Mouse (Mus musculus): ENCODE measurements at regions not wholly inside any gene's neighbourhood (a gene's known extent, or its start where the extent isn't known, plus 50 kb on each side); places are given as distances from the start of the nearest gene placed in this dataset.

- DNase-seq: no peak
Observed at GRCm38 (mm10) chr12:86830247-86830585, 54.4 kb downstream of the Irf2bpl start.

GRCm38 (mm10) chr12:86829581-86830246 lies 54.9 kb downstream of the Irf2bpl start:
- no peak for DNase-seq

- DNase-seq: no peak
Observed at GRCm38 (mm10) chr12:86827241-86827606, 57.4 kb downstream of the Irf2bpl start.

GRCm38 (mm10) chr12:86826420-86827240 lies 58.0 kb downstream of the Irf2bpl start:
- no peak for DNase-seq

- DNase-seq: peak; percentile 87
Observed at GRCm38 (mm10) chr12:86825584-86826419, 58.8 kb downstream of the Irf2bpl start.

- peak; percentile 88 for DNase-seq
Observed at GRCm38 (mm10) chr12:86824860-86825583, 59.6 kb downstream of the Irf2bpl start.

GRCm38 (mm10) chr12:86823855-86824589 lies 60.6 kb downstream of the Irf2bpl start:
- DNase-seq: peak; percentile 90

GRCm38 (mm10) chr12:86823488-86823854 lies 61.1 kb downstream of the Irf2bpl start:
- no peak for DNase-seq

- no peak for DNase-seq
Observed at GRCm38 (mm10) chr12:86821183-86821582, 63.4 kb downstream of the Irf2bpl start.

- DNase-seq: no peak
Observed at GRCm38 (mm10) chr12:86819568-86819967, 65.0 kb downstream of the Irf2bpl start.

GRCm38 (mm10) chr12:86819163-86819562 lies 65.4 kb downstream of the Irf2bpl start:
- DNase-seq: no peak

- DNase-seq: no peak
Observed at GRCm38 (mm10) chr12:86818201-86818600, 66.4 kb downstream of the Irf2bpl start.

- peak; percentile 93 for DNase-seq
Observed at GRCm38 (mm10) chr12:86816702-86817610, 67.6 kb downstream of the Irf2bpl start.

GRCm38 (mm10) chr12:86816171-86816701 lies 68.4 kb downstream of the Irf2bpl start:
- DNase-seq: no peak

- no peak for DNase-seq
Observed at GRCm38 (mm10) chr12:86814740-86815139, 69.9 kb downstream of the Irf2bpl start.

Measured in adrenal gland, adult 8-10 months (tissue).